ENCODE assay signal across 29 mouse cellular contexts in genomic region chr10:59590606-59591005, GRCm38 (mm10). TPM values are rescaled to one million over a fixed set of nuclear protein-coding genes. Genes with fewer than 3 reads are reported as not detected.
"Had no signal": no experiment of that assay in that cellular context is flagged by ENCODE, and none has a peak within 500 bp of the region (broad histone marks: within the 10 kb centered on the region; RNA-seq: fewer than 3 reads in every experiment).

No protein-coding gene starts in this region.

- H3K4me1 ChIP-seq: limb, embryonic 12.5 days; stomach, embryonic 15.5 days had no signal

- H3K4me3 ChIP-seq: limb, embryonic 12.5 days; limb, embryonic 15.5 days; stomach, embryonic 15.5 days had no signal

- H3K9me3 ChIP-seq: limb, embryonic 12.5 days; limb, embryonic 15.5 days; stomach, embryonic 15.5 days had no signal

- DNase-seq: kidney, adult 18-20 months; kidney, adult 9 months; kidney, postnatal 14 days; kidney, postnatal 4 days; left cerebral cortex, postnatal 4 days; liver, postnatal 0 days; midbrain, embryonic 14.5 days; right cerebral cortex, postnatal 25 days; thymus, adult 18-20 months had no signal

- H3K27me3 ChIP-seq: limb, embryonic 12.5 days; limb, embryonic 15.5 days; stomach, embryonic 15.5 days had no signal

- H3K36me3 ChIP-seq: limb, embryonic 15.5 days; stomach, embryonic 15.5 days had no signal

- ATAC-seq: intestine, embryonic 16.5 days; liver, postnatal 0 days had no signal

- H3K27ac ChIP-seq: limb, embryonic 12.5 days; limb, embryonic 15.5 days; liver, embryonic 14.5 days; stomach, embryonic 15.5 days had no signal

RNA-seq across cellular contexts. Expression of gene Gm10322, which starts 25.3 kb away (rescaled TPM):
- total RNA-seq: layer of hippocampus, adult 8-10 months; layer of hippocampus, postnatal 14 days; left cerebral cortex, adult 8-10 months; left cerebral cortex, postnatal 14 days; left cerebral cortex, postnatal 4 days; megakaryocyte-erythroid progenitor cell, adult 5-6 weeks; midbrain, postnatal 0 days had no signal
- polyA plus RNA-seq: intestine, embryonic 16.5 days; kidney, embryonic 16.5 days; limb, embryonic 12.5 days; limb, embryonic 15.5 days; liver, embryonic 11.5 days; liver, embryonic 14.5 days; liver, postnatal 0 days; lung, embryonic 14.5 days; lung, postnatal 0 days; macrophage; midbrain, embryonic 11.5 days; midbrain, embryonic 14.5 days; midbrain, postnatal 0 days; neural tube, embryonic 11.5 days; neural tube, embryonic 14.5 days; stomach, embryonic 15.5 days; testis, adult 2 months had no signal
